Comparison of ENCODE assay signal across 9 mouse cellular contexts in genomic region chr1:155244771-155245211, GRCm38 (mm10). TPM values are rescaled to one million over a fixed set of nuclear protein-coding genes. Genes with fewer than 3 reads are reported as not detected.
DNase-seq lines count a peak whose midpoint lies in the region; ATAC-seq and TF ChIP-seq lines count a peak whose summit lies in the region.
"Had no signal": no experiment of that assay in that cellular context is flagged by ENCODE, and none has a peak within 500 bp of the region (broad histone marks: within the 10 kb centered on the region; RNA-seq: fewer than 3 reads in every experiment).

No protein-coding gene starts in this region.

- peaks cover 10% of the 10 kb centered on the region; the same call in 1 of the 2 replicates for H3K4me1 ChIP-seq in lung, embryonic 15.5 days
- peaks cover 2% of the 10 kb centered on the region; the same call in 1 of the 2 replicates for H3K4me1 ChIP-seq in embryonic facial prominence, embryonic 11.5 days (ENCODE audit: control insufficient read depth, insufficient read depth, low read length)
- peaks cover 3% of the 10 kb centered on the region; the same call in 1 of the 2 replicates for H3K4me1 ChIP-seq in hindbrain, postnatal 0 days (ENCODE audit: insufficient read depth, low read length)
- H3K4me1 ChIP-seq in midbrain, embryonic 10.5 days: peaks cover 40% of the 10 kb centered on the region

- WGBS in lung, embryonic 15.5 days: 6% methylated on average over 29 of the region's 29 CpGs
- 3% methylated on average over 29 of the region's 29 CpGs for WGBS in embryonic facial prominence, embryonic 11.5 days
- WGBS in hindbrain, postnatal 0 days: 11% methylated on average over 24 of the region's 29 CpGs
- 3% methylated on average over 29 of the region's 29 CpGs for WGBS in midbrain, embryonic 10.5 days

- H3K36me3 ChIP-seq in lung, embryonic 15.5 days: 0 out of 2 replicates have a peak, but pooled peaks cover 3% of the 10 kb centered on the region
- no peaks in the 10 kb centered on the region for H3K36me3 ChIP-seq in embryonic facial prominence, embryonic 11.5 days (replicated peaks; ENCODE audit: control insufficient read depth, insufficient read depth, low read depth, low read length)
- no peaks in the 10 kb centered on the region for H3K36me3 ChIP-seq in hindbrain, postnatal 0 days (ENCODE audit: insufficient read depth, low read length)
- peaks cover 21% of the 10 kb centered on the region for H3K36me3 ChIP-seq in midbrain, embryonic 10.5 days

- peak overlapping the region; percentile 67 for H3K9ac ChIP-seq in lung, embryonic 15.5 days
- H3K9ac ChIP-seq in embryonic facial prominence, embryonic 11.5 days (replicated peaks; ENCODE audit: low read length): peak overlapping the region; percentile 92
- peak overlapping the region; percentile 67 for H3K9ac ChIP-seq in hindbrain, postnatal 0 days (replicated peaks; ENCODE audit: low read length)

- H3K27me3 ChIP-seq in lung, embryonic 15.5 days: peaks cover 30% of the 10 kb centered on the region
- no peaks in the 10 kb centered on the region for H3K27me3 ChIP-seq in embryonic facial prominence, embryonic 11.5 days (ENCODE audit: control insufficient read depth, insufficient read depth, low read length)
- no peaks in the 10 kb centered on the region for H3K27me3 ChIP-seq in hindbrain, postnatal 0 days (ENCODE audit: insufficient read depth, low read length)
- peaks cover 57% of the 10 kb centered on the region for H3K27me3 ChIP-seq in midbrain, embryonic 10.5 days (ENCODE audit: low read depth, poor library complexity, severe bottlenecking)

- no peak for TF ChIP-seq CTCF in hindbrain, postnatal 0 days (IDR thresholded peaks at IDR 0.05; ENCODE audit: low read depth)

- peak overlapping the region; percentile 92 for H3K4me2 ChIP-seq in lung, embryonic 15.5 days
- peak overlapping the region; percentile 96 for H3K4me2 ChIP-seq in embryonic facial prominence, embryonic 11.5 days (ENCODE audit: low read depth, low read length)
- peak overlapping the region; percentile 71 for H3K4me2 ChIP-seq in hindbrain, postnatal 0 days (ENCODE audit: low read depth, low read length)

- H3K9me3 ChIP-seq in lung, embryonic 15.5 days: no peaks in the 10 kb centered on the region
- no peaks in the 10 kb centered on the region for H3K9me3 ChIP-seq in embryonic facial prominence, embryonic 11.5 days (replicated peaks; ENCODE audit: control insufficient read depth, low read length)
- H3K9me3 ChIP-seq in hindbrain, postnatal 0 days (ENCODE audit: low read length): no peaks in the 10 kb centered on the region
- H3K9me3 ChIP-seq in midbrain, embryonic 10.5 days (replicated peaks): no peaks in the 10 kb centered on the region

- peak; percentile 12; the same call in 1 of the 2 replicates for ATAC-seq in lung, embryonic 15.5 days (ENCODE audit: borderline replicate concordance, extremely low read depth, low FRiP score, low TSS enrichment)
- ATAC-seq in embryonic facial prominence, embryonic 11.5 days (replicated peaks; ENCODE audit: insufficient number of reproducible peaks, low FRiP score, low TSS enrichment, low read depth): no peak
- no peak for ATAC-seq in hindbrain, postnatal 0 days

- DNase-seq in lung, postnatal 10 days: no peak
- peak; percentile 40 for DNase-seq in embryonic facial prominence, embryonic 11.5 days (ENCODE audit: low spot score)
- no peak for DNase-seq in hindbrain, postnatal 0 days (ENCODE audit: low spot score)
- DNase-seq in midbrain, embryonic 10.5 days (ENCODE audit: low spot score): no peak
- no peak for DNase-seq in frontal cortex, postnatal 36 days (ENCODE audit: low spot score in 2 of 2)
- DNase-seq in urinary bladder, postnatal 25 days (ENCODE audit: low spot score): no peak
- DNase-seq in testis, postnatal 14 days (ENCODE audit: low spot score): no peak

- H3K4me3 ChIP-seq in lung, embryonic 15.5 days: peak overlapping the region; percentile 62
- H3K4me3 ChIP-seq in embryonic facial prominence, embryonic 11.5 days (ENCODE audit: low read depth, low read length): peak overlapping the region; percentile 60
- peak overlapping the region; percentile 42 for H3K4me3 ChIP-seq in hindbrain, postnatal 0 days (ENCODE audit: low read length)
- peak overlapping the region; percentile 67 for H3K4me3 ChIP-seq in midbrain, embryonic 10.5 days

- H3K27ac ChIP-seq in lung, embryonic 15.5 days: peak overlapping the region; percentile 74; the same call in 1 of the 2 replicates
- H3K27ac ChIP-seq in embryonic facial prominence, embryonic 11.5 days (replicated peaks; ENCODE audit: low read depth, low read length): no peak overlapping the region
- H3K27ac ChIP-seq in hindbrain, postnatal 0 days: peak overlapping the region; percentile 58; the same call in 1 of the 2 replicates
- H3K27ac ChIP-seq in midbrain, embryonic 10.5 days (replicated peaks): peak overlapping the region; percentile 94
- H3K27ac ChIP-seq: macrophage had no signal

RNA-seq across cellular contexts. Expression of gene BC034090, which starts 0.5 kb away (rescaled TPM):
- 4.0 and 4.2 TPM in 2 replicates for polyA plus RNA-seq in lung, embryonic 15.5 days (2015; fragmentation: Nextera tagmentation; extraction: Ambion mirVana)
- polyA plus RNA-seq in embryonic facial prominence, embryonic 11.5 days (2014; fragmentation: Nextera tagmentation; extraction: Ambion mirVana): 2.6 and 3.6 TPM in 2 replicates
- total RNA-seq in hindbrain, postnatal 0 days (2014; rRNA removed): 16.1 and 18.8 TPM in 2 replicates
- polyA plus RNA-seq in hindbrain, postnatal 0 days (2015; fragmentation: Nextera tagmentation; extraction: Ambion mirVana): 3.6 and 3.7 TPM in 2 replicates
- polyA plus RNA-seq in midbrain, embryonic 10.5 days (2016; fragmentation: Nextera tagmentation; extraction: Ambion mirVana): 5.2 and 7.4 TPM in 2 replicates
- polyA plus RNA-seq: macrophage had no signal
